Mouse (Mus musculus) midbrain, embryonic 13.5 days (tissue): ENCODE measurements at regions not wholly inside any gene's neighbourhood (a gene's known extent, or its start where the extent isn't known, plus 50 kb on each side); places are given as distances from the start of the nearest gene placed in this dataset.

Experiments
- ATAC-seq: fragments of 200-750 bp; cut with Nextera tagmentation; 2 replicates; pipeline ENCODE4 v1.8.0; 2017; ENCODE audit warnings: mild to moderate bottlenecking, moderate TSS enrichment, moderate library complexity
- H3K27ac ChIP-seq: fragments of 300-500 bp; sonication (generic); 2 replicates; pipeline ENCODE4 v1.5.1; 2015; ENCODE audit warnings: inconsistent platforms, mild to moderate bottlenecking, moderate library complexity
- H3K27me3 ChIP-seq: fragments of 300-500 bp; sonication (generic); 2 replicates; pipeline ENCODE4 v1.6.1; 2015; ENCODE audit warnings: mild to moderate bottlenecking, inconsistent platforms
- H3K36me3 ChIP-seq: fragments of 300-500 bp; sonication (generic); 2 replicates; pipeline ENCODE4 v1.6.1; 2015; ENCODE audit warnings: mild to moderate bottlenecking, inconsistent platforms
- H3K4me1 ChIP-seq: fragments of 300-500 bp; sonication (generic); replicated peaks from 2 replicates; pipeline ENCODE4 v1.6.1; 2015; ENCODE audit warnings: inconsistent platforms
- H3K4me2 ChIP-seq: fragments of 300-500 bp; sonication (generic); replicated peaks from 2 replicates; pipeline ENCODE4 v1.6.1; 2015; ENCODE audit warnings: moderate library complexity, mild to moderate bottlenecking, inconsistent platforms
- H3K4me3 ChIP-seq: fragments of 300-500 bp; sonication (generic); replicated peaks from 2 replicates; pipeline ENCODE4 v1.5.1; 2015; ENCODE audit warnings: mild to moderate bottlenecking, inconsistent platforms
- H3K9ac ChIP-seq: fragments of 300-500 bp; sonication (generic); replicated peaks from 2 replicates; pipeline ENCODE4 v1.6.1; 2015; ENCODE audit warnings: mild to moderate bottlenecking, inconsistent platforms
- H3K9me3 ChIP-seq: fragments of 300-500 bp; sonication (generic); 2 replicates; pipeline ENCODE4 v1.6.1; 2016; ENCODE audit warnings: mild to moderate bottlenecking, inconsistent platforms
- WGBS: fragments of 180-500 bp; shearing (Covaris S2); methylation state at CpG from one replicate; pipeline ENCODE4 v1.1.7; 2015; 5-methylcytosine and 5-hydroxymethylcytosine counted together

DNA sequence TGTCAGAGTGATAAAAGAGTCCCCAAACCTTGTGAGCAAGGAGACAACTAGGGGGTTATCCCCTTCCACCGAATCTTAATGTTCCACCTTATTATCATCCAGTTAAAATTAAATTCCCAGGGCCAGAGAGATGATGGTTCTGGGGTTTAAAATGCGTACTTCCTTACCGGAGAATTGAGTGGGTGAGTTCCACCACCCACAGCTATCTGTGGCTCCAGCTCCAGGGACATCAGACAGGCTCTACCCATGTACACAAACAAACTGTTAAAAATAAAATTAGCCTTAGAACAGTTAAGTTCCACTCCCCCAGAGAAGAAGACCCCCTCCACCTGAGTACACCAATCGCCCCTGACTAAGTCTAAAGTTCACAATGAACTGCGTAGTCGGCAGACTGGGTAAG is 52.0 kb upstream of the Mgat5 start:
- no peak overlapping the region for H3K4me2 ChIP-seq
- H3K9me3 ChIP-seq = no peaks in the 10 kb centered on the region
- no peaks in the 10 kb centered on the region for H3K36me3 ChIP-seq
- no peaks in the 10 kb centered on the region for H3K27me3 ChIP-seq
- H3K4me1 ChIP-seq = peaks cover 11% of the 10 kb centered on the region; the same call in 1 of the 2 replicates
- ATAC-seq = no peak
- H3K9ac ChIP-seq = no peak overlapping the region
- H3K4me3 ChIP-seq = no peak overlapping the region
- no peak overlapping the region for H3K27ac ChIP-seq
- WGBS = 58% methylated on average over 6 of the region's 6 CpGs

- no peak overlapping the region for H3K9ac ChIP-seq
- H3K27me3 ChIP-seq = no peaks in the 10 kb centered on the region
- WGBS = 88% methylated on average over 4 of the region's 4 CpGs
- no peak for ATAC-seq
- no peak overlapping the region for H3K4me2 ChIP-seq
- no peaks in the 10 kb centered on the region for H3K36me3 ChIP-seq
- H3K4me1 ChIP-seq = no peaks in the 10 kb centered on the region
- H3K27ac ChIP-seq = no peak overlapping the region
- H3K9me3 ChIP-seq = no peaks in the 10 kb centered on the region
- H3K4me3 ChIP-seq = no peak overlapping the region
Observed at GRCm38 (mm10) chr1:127135521-127135920, 69.3 kb upstream of the Mgat5 start.

- H3K36me3 ChIP-seq = no peaks in the 10 kb centered on the region
- H3K9ac ChIP-seq = no peak overlapping the region
- H3K4me1 ChIP-seq = no peaks in the 10 kb centered on the region
- H3K27ac ChIP-seq = no peak overlapping the region
- WGBS = 82% methylated on average over 5 of the region's 5 CpGs
- H3K4me3 ChIP-seq = no peak overlapping the region
- H3K27me3 ChIP-seq = no peaks in the 10 kb centered on the region
- no peak for ATAC-seq
- H3K9me3 ChIP-seq = no peaks in the 10 kb centered on the region
- H3K4me2 ChIP-seq = no peak overlapping the region
Observed at GRCm38 (mm10) chr1:127131871-127132270, 72.9 kb upstream of the Mgat5 start.

- Histone ChIP-seq H3K4me3 (no peak overlapping the region), H3K9ac (no peak overlapping the region), H3K4me2 (no peak overlapping the region), H3K4me1 (no peaks in the 10 kb centered on the region), H3K27ac (0 out of 2 replicates have a peak overlapping the region, but pooled peaks have one; percentile 2), H3K9me3 (no peaks in the 10 kb centered on the region), H3K27me3 (no peaks in the 10 kb centered on the region), H3K36me3 (no peaks in the 10 kb centered on the region)
- 72% methylated on average over 5 of the region's 5 CpGs for WGBS
- ATAC-seq = no peak
Observed at GRCm38 (mm10) chr1:127124862-127125261, 80.0 kb upstream of the Mgat5 start.

DNA sequence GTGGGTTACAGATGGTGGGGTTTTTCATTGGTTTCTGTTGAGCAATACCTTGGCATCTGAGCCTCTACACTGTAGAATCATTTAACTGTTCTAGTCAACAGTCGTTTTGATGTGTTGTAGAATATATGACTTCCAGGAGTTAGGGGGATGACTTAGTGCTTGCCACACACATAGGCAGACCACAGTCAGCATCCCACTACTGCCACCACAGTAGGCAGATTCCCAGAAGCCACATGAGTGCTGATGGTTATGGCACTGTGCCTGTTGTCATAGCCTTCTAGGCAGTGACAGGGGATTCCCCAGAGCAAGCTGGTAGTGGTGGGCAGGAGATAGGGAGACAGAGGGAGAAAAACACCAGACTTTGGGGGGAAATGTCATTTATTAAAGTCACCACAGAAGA is 86.8 kb upstream of the Mgat5 start:
- Histone ChIP-seq H3K4me3 (no peak overlapping the region), H3K4me2 (no peak overlapping the region), H3K4me1 (no peaks in the 10 kb centered on the region), H3K9ac (no peak overlapping the region), H3K9me3 (no peaks in the 10 kb centered on the region), H3K27ac (no peak overlapping the region), H3K27me3 (no peaks in the 10 kb centered on the region), H3K36me3 (no peaks in the 10 kb centered on the region)
- 83% methylated on average over 1 of the region's 1 CpGs for WGBS
- ATAC-seq = no peak

DNA sequence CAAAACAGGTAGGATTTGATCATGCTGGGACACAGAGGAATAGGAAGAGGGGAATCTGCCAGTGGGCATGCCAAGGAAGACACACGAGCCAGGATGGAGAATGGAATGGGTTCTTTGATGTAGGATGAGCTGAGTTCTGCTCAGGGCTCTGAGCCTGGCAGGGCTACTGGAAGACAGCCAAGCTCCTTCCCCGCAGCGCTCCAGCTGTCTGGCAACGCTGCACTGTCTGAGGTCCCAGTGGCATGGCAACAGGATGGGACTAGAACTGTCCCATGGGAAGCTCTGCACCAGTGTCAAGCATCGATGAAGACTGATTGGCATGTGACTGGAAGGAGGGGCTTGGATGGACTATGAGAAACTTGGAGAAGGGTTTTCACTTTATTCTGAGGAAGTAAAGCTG is 97.3 kb upstream of the Mgat5 start:
- no peaks in the 10 kb centered on the region for H3K27me3 ChIP-seq
- no peak overlapping the region for H3K27ac ChIP-seq
- no peak overlapping the region for H3K9ac ChIP-seq
- no peaks in the 10 kb centered on the region for H3K36me3 ChIP-seq
- H3K4me1 ChIP-seq = peaks cover 7% of the 10 kb centered on the region; the same call in 1 of the 2 replicates
- H3K4me3 ChIP-seq = no peak overlapping the region
- no peak overlapping the region for H3K4me2 ChIP-seq
- peak; percentile 87 for ATAC-seq
- no peaks in the 10 kb centered on the region for H3K9me3 ChIP-seq
- WGBS = 65% methylated on average over 5 of the region's 5 CpGs

GRCm38 (mm10) chr1:127105861-127106260 is 99.0 kb upstream of the Mgat5 start:
- Histone ChIP-seq H3K4me1 (peaks cover 7% of the 10 kb centered on the region; the same call in 1 of the 2 replicates), H3K36me3 (no peaks in the 10 kb centered on the region), H3K9ac (no peak overlapping the region), H3K4me2 (no peak overlapping the region), H3K27ac (no peak overlapping the region), H3K4me3 (no peak overlapping the region), H3K27me3 (no peaks in the 10 kb centered on the region), H3K9me3 (no peaks in the 10 kb centered on the region)
- WGBS = 77% methylated on average over 8 of the region's 8 CpGs
- no peak for ATAC-seq

DNA sequence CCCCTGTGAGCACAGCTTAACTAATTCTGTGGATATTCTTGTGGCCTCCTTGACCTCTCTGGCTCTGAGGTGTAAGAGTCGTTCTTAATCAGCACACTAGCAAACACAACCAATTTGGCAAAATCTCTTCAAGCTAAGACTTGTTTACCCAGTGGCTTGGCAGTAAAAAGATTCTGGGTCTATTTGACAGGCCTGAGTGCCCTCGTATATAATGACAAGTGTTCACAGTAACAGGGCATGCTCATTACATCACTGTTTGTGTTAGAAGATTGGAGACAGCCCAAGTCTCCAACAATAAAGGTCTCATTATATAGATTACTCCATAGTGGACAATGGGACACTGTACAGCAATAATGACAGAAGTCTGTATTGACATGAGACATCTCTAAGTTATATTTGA is 101.2 kb upstream of the Mgat5 start:
- ATAC-seq = no peak
- 56% methylated on average over 2 of the region's 2 CpGs for WGBS
- Histone ChIP-seq H3K4me3 (no peak overlapping the region), H3K27ac (no peak overlapping the region), H3K9ac (no peak overlapping the region), H3K4me2 (no peak overlapping the region), H3K9me3 (no peaks in the 10 kb centered on the region), H3K4me1 (peaks cover 7% of the 10 kb centered on the region; the same call in 1 of the 2 replicates), H3K36me3 (no peaks in the 10 kb centered on the region), H3K27me3 (no peaks in the 10 kb centered on the region)

DNA sequence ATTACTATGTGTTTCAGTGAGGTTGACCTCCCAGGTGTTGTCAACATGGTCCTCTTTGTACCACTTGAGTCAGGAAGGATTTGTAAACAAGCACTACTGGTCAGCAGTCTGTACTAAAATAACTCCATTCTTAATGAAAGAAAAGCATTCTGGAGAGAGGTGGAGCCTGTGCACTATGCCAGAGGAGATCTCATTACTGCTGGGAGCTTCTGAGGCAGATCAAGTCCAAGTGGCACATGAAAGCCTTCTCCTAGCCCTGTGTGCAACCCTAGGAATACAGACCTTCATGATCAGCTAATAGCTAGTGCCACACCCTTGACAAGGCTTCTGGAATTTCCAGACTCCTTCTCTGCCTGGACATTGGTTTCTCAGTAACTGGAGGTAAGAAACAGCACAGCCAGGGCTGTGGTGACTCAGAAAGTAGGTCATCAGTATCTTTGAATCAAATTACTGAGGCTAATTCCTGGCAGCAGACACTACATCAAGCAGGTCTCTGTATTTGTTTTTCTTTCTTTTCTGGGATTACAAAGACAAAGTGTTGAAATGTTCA is 105.9 kb upstream of the Mgat5 start:
- no peak overlapping the region for H3K9ac ChIP-seq
- no peak overlapping the region for H3K4me3 ChIP-seq
- no peak overlapping the region for H3K27ac ChIP-seq
- H3K27me3 ChIP-seq = no peaks in the 10 kb centered on the region
- no peak overlapping the region for H3K4me2 ChIP-seq
- 0 out of 2 replicates have a peak, but pooled peaks cover under 1% of the 10 kb centered on the region for H3K4me1 ChIP-seq
- H3K9me3 ChIP-seq = no peaks in the 10 kb centered on the region
- ATAC-seq = no peak
- no peaks in the 10 kb centered on the region for H3K36me3 ChIP-seq

- Histone ChIP-seq H3K9me3 (no peaks in the 10 kb centered on the region), H3K27ac (no peak overlapping the region), H3K4me3 (no peak overlapping the region), H3K36me3 (no peaks in the 10 kb centered on the region), H3K27me3 (no peaks in the 10 kb centered on the region), H3K9ac (no peak overlapping the region), H3K4me2 (no peak overlapping the region), H3K4me1 (no peaks in the 10 kb centered on the region)
- no peak for ATAC-seq
Observed at GRCm38 (mm10) chr1:127087616-127088015, 117.2 kb upstream of the Mgat5 start.

DNA sequence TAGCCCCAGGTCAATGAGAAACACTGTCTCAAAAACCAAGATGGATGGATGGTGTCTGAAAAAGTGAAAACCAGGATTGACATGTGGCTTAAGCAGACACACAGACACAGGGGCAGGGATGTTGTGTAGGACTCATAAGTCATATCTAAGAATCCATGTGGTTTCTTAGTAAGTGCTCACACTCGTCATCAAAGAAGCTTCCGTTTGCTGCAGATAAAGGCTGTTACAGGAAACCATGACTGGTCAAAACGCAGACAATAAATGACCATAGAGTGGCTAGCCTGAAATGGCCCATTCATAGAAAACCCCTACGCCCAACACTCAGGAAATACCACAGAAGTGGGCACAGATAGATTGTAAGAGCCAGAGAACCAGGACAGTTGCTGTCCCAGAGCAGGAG is 118.8 kb upstream of the Mgat5 start:
- no peak for ATAC-seq
- H3K4me3 ChIP-seq = no peak overlapping the region
- no peak overlapping the region for H3K4me2 ChIP-seq
- no peaks in the 10 kb centered on the region for H3K36me3 ChIP-seq
- WGBS = 88% methylated on average over 4 of the region's 4 CpGs
- no peaks in the 10 kb centered on the region for H3K9me3 ChIP-seq
- H3K9ac ChIP-seq = no peak overlapping the region
- H3K27ac ChIP-seq = no peak overlapping the region
- H3K27me3 ChIP-seq = no peaks in the 10 kb centered on the region
- H3K4me1 ChIP-seq = no peaks in the 10 kb centered on the region

DNA sequence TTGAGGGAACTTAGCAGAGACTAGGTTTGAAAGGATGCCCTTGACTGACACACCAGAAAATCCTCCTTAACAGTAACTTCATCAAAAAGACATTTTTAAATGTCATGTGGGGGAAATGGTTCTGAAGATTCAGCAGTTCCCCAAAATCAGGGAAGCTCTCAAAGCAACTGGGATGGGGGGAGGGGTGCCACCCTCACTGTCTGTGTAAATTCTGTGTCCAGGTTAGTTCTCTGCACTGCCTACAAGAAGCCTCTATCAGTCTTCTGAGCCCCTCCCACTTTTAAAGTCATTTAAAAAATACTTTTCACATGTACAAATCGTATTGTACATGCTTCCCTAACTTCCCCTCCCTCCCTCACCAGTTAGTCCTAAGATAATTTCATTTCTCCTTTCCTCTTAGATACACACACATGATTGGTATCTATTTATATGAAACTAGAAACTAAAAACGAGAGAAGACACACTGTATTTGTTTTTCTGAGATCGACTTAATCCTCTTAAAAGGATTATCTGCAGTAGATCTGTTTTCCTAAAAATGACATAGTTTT is 121.0 kb upstream of the Mgat5 start:
- 73% methylated on average over 3 of the region's 3 CpGs for WGBS
- Histone ChIP-seq H3K4me1 (no peaks in the 10 kb centered on the region), H3K9ac (no peak overlapping the region), H3K4me2 (no peak overlapping the region), H3K27me3 (no peaks in the 10 kb centered on the region), H3K9me3 (no peaks in the 10 kb centered on the region), H3K36me3 (no peaks in the 10 kb centered on the region), H3K4me3 (no peak overlapping the region), H3K27ac (no peak overlapping the region)
- no peak for ATAC-seq

DNA sequence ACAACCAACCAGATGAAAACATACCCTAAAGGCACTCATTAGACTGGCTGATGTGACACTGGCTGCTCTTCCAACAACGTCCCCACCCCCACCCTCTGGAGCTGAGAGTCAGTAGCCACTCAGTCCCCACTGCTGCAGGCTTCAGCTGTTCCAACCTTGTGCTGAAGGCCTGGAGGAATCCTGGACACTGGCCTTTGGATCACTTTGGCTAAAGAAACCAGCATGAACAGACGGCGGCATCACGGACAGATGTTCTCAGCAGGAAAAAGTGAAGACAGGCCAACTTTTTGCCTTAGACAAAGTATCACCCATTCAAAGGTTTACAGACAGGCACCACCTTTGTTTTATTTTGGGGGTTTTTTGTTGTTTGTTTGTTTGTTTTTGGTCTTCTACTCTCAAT is 125.8 kb upstream of the Mgat5 start:
- H3K27me3 ChIP-seq = no peaks in the 10 kb centered on the region
- H3K27ac ChIP-seq = no peak overlapping the region
- H3K9me3 ChIP-seq = no peaks in the 10 kb centered on the region
- H3K4me1 ChIP-seq = no peaks in the 10 kb centered on the region
- no peak overlapping the region for H3K4me2 ChIP-seq
- no peak overlapping the region for H3K9ac ChIP-seq
- WGBS = 80% methylated on average over 4 of the region's 4 CpGs
- no peak for ATAC-seq
- H3K36me3 ChIP-seq = no peaks in the 10 kb centered on the region
- no peak overlapping the region for H3K4me3 ChIP-seq
